Mouse (Mus musculus) CH12.LX (cell line): ENCODE measurements around the gene Csrp2. TPM values are rescaled to one million over a fixed set of nuclear protein-coding genes. Genes with fewer than 3 reads are reported as not detected.
A peak's percentile ranks its signal among the peaks of the same experiment; 100 is the strongest.

Experiments
- DNase-seq: peaks from one replicate; pipeline ENCODE4 v3.0.0-alpha.2; 2013; ENCODE audit errors: extremely low read depth
- H3K27ac ChIP-seq: 2 replicates; pipeline ENCODE4 v1.5.1; 2012; ENCODE audit warnings: low read depth, mild to moderate bottlenecking, control low read depth, moderate library complexity; ENCODE audit not compliant: insufficient read depth
- H3K27me3 ChIP-seq: replicated peaks from 2 replicates; pipeline ENCODE3; 2012; ENCODE audit warnings: inconsistent platforms
- H3K36me3 ChIP-seq, 2 experiments: replicated peaks in 1 of 2; 2 replicates each; pipeline versions ENCODE3 to v1.6.1; 2012; ENCODE audit warnings: inconsistent platforms in 1 of 2, low read length in 1 of 2, mild to moderate bottlenecking in 1 of 2, mixed read lengths in 1 of 2, moderate library complexity in 1 of 2; ENCODE audit not compliant: control insufficient read depth in 1 of 2, insufficient read depth in 1 of 2
- H3K4me1 ChIP-seq, 2 experiments: 2 replicates each; pipeline ENCODE4 v1.6.1; 2012; ENCODE audit warnings: inconsistent platforms in 1 of 2, moderate library complexity in 1 of 2; ENCODE audit not compliant: insufficient read depth in 2 of 2, control insufficient read depth in 1 of 2
- H3K4me2 ChIP-seq: 2 replicates; pipeline ENCODE4 v1.6.1; 2012; ENCODE audit warnings: low read depth, mild to moderate bottlenecking, control low read depth; ENCODE audit not compliant: poor library complexity, insufficient read depth, severe bottlenecking
- H3K4me3 ChIP-seq, 3 experiments: fragments of 150-350 bp in 1 of 3; sonication (generic) in 1 of 3; replicated peaks in 1 of 3; 2 replicates each; pipeline versions ENCODE3 to v1.5.1; 2011 to 2012; ENCODE audit warnings: low read depth in 2 of 3, low read length in 2 of 3, mild to moderate bottlenecking in 2 of 3, moderate library complexity in 2 of 3, control low read depth in 1 of 3, improper control_type of control experiment in 1 of 3, inconsistent platforms in 1 of 3, mixed read lengths in 1 of 3; ENCODE audit not compliant: poor library complexity in 1 of 3
- H3K79me2 ChIP-seq: replicated peaks from 2 replicates; pipeline ENCODE4 v1.6.1; 2012; ENCODE audit warnings: mild to moderate bottlenecking, moderate library complexity; ENCODE audit not compliant: control insufficient read depth, poor library complexity, insufficient read depth, severe bottlenecking; ENCODE audit errors: extremely low read depth
- H3K9ac ChIP-seq: 2 replicates; pipeline ENCODE4 v1.6.1; 2012; ENCODE audit warnings: low read depth, mild to moderate bottlenecking, control low read depth, moderate library complexity; ENCODE audit not compliant: insufficient read depth
- H3K9me3 ChIP-seq: replicated peaks from 2 replicates; pipeline ENCODE3; 2012; ENCODE audit warnings: low read length, inconsistent platforms, mixed read lengths
- CHD1 ChIP-seq: IDR thresholded peaks from 2 replicates; pipeline ENCODE4 v1.6.1; 2012; ENCODE audit warnings: low read depth, low read length, improper control_type of control experiment, inconsistent platforms
- CTCF ChIP-seq, 2 experiments: IDR thresholded peaks in 1 of 2; conservative IDR thresholded peaks in 1 of 2; 2 replicates each; pipeline ENCODE4 v1.5.1; 2011 to 2012; ENCODE audit warnings: low read depth in 2 of 2, low read length in 2 of 2, improper control_type of control experiment in 1 of 2, inconsistent platforms in 1 of 2, mild to moderate bottlenecking in 1 of 2, moderate library complexity in 1 of 2
- ELF1 ChIP-seq: IDR thresholded peaks from 2 replicates; pipeline ENCODE4 v1.6.1; 2014; ENCODE audit warnings: low read depth, mild to moderate bottlenecking, inconsistent platforms, low read length, improper control_type of control experiment
- EP300 ChIP-seq: IDR thresholded peaks from 2 replicates; pipeline ENCODE4 v1.6.1; 2011; ENCODE audit warnings: low read length, improper control_type of control experiment
- JUN ChIP-seq: IDR thresholded peaks from 2 replicates; pipeline ENCODE4 v1.6.1; 2011; ENCODE audit warnings: low read depth, mild to moderate bottlenecking, low read length, improper control_type of control experiment, moderate library complexity; ENCODE audit not compliant: insufficient read depth
- KAT2A ChIP-seq: IDR thresholded peaks from 2 replicates; pipeline ENCODE4 v1.6.1; 2012; ENCODE audit warnings: low read length, improper control_type of control experiment, inconsistent platforms; ENCODE audit not compliant: insufficient replicate concordance
- MEF2A ChIP-seq: IDR thresholded peaks from 2 replicates; pipeline ENCODE4 v1.6.1; 2014; ENCODE audit warnings: low read depth, mild to moderate bottlenecking, inconsistent platforms, low read length, improper control_type of control experiment, borderline replicate concordance
- MYC ChIP-seq: IDR thresholded peaks from 2 replicates; pipeline ENCODE4 v1.6.1; 2011; ENCODE audit warnings: low read depth, mild to moderate bottlenecking, improper control_type of control experiment, low read length
- SMC3 ChIP-seq: IDR thresholded peaks from 2 replicates; pipeline ENCODE4 v1.6.1; 2011; ENCODE audit warnings: low read depth, low read length, improper control_type of control experiment
- USF1 ChIP-seq: IDR thresholded peaks from 2 replicates; pipeline ENCODE4 v1.6.1; 2014; ENCODE audit warnings: low read depth, mild to moderate bottlenecking, inconsistent platforms, low read length, improper control_type of control experiment
- ZNF384 ChIP-seq: IDR thresholded peaks from 2 replicates; pipeline ENCODE4 v1.6.1; 2012; ENCODE audit warnings: low read depth, low read length, improper control_type of control experiment, inconsistent platforms
- dilution Hi-C: fragments of 300-500 bp; cut with MboI; formaldehyde crosslinking; loops from 2 replicates; pipeline ENCODE4 v1.14.3; 2020; ENCODE audit warnings: low sequenced_read_pairs; ENCODE audit not compliant: extremely low pct_unique_long_range_greater_than_20kb, extremely low pct_ligation_motif_present
- in situ Hi-C: fragments of 300-500 bp; cut with MboI; formaldehyde crosslinking; loops from 3 replicates; pipeline ENCODE4 v1.14.3; 2019; ENCODE audit warnings: low sequenced_read_pairs, low pct_ligation_motif_present, low pct_unique_long_range_greater_than_20kb, mixed read lengths
- polyA plus RNA-seq: library from polyadenylated mRNA; unstranded; fragments of >175 nt; gene quantifications from 2 replicates; pipeline ENCODE4 v1.2.1, GENCODE M21; 2012; ENCODE audit warnings: low read depth; ENCODE audit not compliant: insufficient read length
- total RNA-seq, 2 experiments: library from RNA; depleted of rRNA; stranded (reverse); fragments of 300-350 nt in 1 of 2; fragments of >200 nt in 1 of 2; gene quantifications; 2 replicates each; pipeline ENCODE4 v1.2.3; 2012 to 2014

Csrp2 gene
- total and polyA plus RNA-seq, 3 experiments, result 0.82 to 1.3 (median 0.87) TPM

GRCm38 (mm10) chr10:110933584-110933983 is 14.0 kb downstream of the Csrp2 start:
- Histone ChIP-seq H3K79me2 (no peaks in the 10 kb centered on the region), H3K27ac (no peak overlapping the region), H3K27me3 (no peaks in the 10 kb centered on the region), H3K36me3 (no peaks in the 10 kb centered on the region)
- TF ChIP-seq EP300 (no peak), ZNF384 (peak; percentile 25; the same call in 1 of the 2 replicates), KAT2A (no peak)
- TF ChIP-seq, all 38 proteins: peak for 1
- no peaks in the 10 kb centered on the region for H3K9me3 ChIP-seq
- H3K4me2 ChIP-seq, result no peak overlapping the region
- in situ Hi-C loops (no loop called here), dilution Hi-C loops (no loop called here)
- no peaks in the 10 kb centered on the region for H3K4me1 ChIP-seq
- no peak overlapping the region for H3K9ac ChIP-seq
- DNase-seq, result no peak
- H3K4me3 ChIP-seq, result no peak overlapping the region

GRCm38 (mm10) chr10:110935081-110935480 is 15.5 kb downstream of the Csrp2 start:
- dilution Hi-C loops, result no loop called here

DNA sequence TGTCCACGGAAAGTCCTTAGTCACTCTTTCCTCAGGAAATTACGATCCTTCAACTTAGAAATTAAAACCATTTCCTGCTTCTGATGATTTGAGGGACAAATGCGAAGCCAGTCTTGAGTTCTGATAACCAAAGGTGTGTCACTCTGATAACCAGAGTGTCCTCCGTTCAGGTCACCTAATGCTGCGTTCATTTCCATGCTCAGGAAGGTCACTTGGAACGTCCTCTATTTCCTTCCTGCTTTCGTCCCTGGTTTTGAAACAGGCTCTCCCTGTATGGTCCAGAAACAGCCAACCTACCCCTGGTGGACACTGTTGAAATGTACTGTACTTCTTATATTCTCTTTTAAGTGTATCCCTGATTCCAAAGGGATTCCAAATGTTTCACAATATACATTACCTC is 16.1 kb downstream of the Csrp2 start:
- peaks cover 0 to 7% of the 10 kb centered on the region in 2 experiments; a peak in 2 of 4 replicates for H3K4me1 ChIP-seq
- TF ChIP-seq CHD1, result no peak
- TF ChIP-seq MYC, result no peak
- no peak for TF ChIP-seq MEF2A
- TF ChIP-seq USF1, result no peak
- no peak for TF ChIP-seq SMC3
- no peak for TF ChIP-seq JUN
- TF ChIP-seq ELF1, result no peak
- no peak overlapping the region for H3K27ac ChIP-seq
- dilution Hi-C loops (no loop called here), in situ Hi-C loops (no loop called here)
- no peak overlapping the region for H3K9ac ChIP-seq
- no peaks in the 10 kb centered on the region for H3K9me3 ChIP-seq
- no peak overlapping the region for H3K4me2 ChIP-seq
- no peak overlapping the region for H3K4me3 ChIP-seq
- DNase-seq, result no peak
- no peaks in the 10 kb centered on the region for H3K27me3 ChIP-seq
- no peaks in the 10 kb centered on the region for H3K79me2 ChIP-seq
- no peaks in the 10 kb centered on the region for H3K36me3 ChIP-seq

More at GRCm38 (mm10) chr10:110935081-110935480, 15.5 kb downstream of the Csrp2 start:
- no peak overlapping the region for H3K27ac ChIP-seq
- H3K4me2 ChIP-seq, result no peak overlapping the region
- H3K79me2 ChIP-seq, result no peaks in the 10 kb centered on the region
- no peak overlapping the region for H3K4me3 ChIP-seq
- peaks cover 0 to 5% of the 10 kb centered on the region in 2 experiments; a peak in 2 of 4 replicates for H3K4me1 ChIP-seq
- no peaks in the 10 kb centered on the region for H3K9me3 ChIP-seq
- DNase-seq, result no peak
- H3K36me3 ChIP-seq, result no peaks in the 10 kb centered on the region
- in situ Hi-C loops, result no loop called here
- no peaks in the 10 kb centered on the region for H3K27me3 ChIP-seq
- H3K9ac ChIP-seq, result no peak overlapping the region
- no peak for TF ChIP-seq CTCF (conservative IDR thresholded peaks at IDR 0.05 in 1 of 2, IDR thresholded peaks at IDR 0.05 in 1 of 2; ENCODE audit: low read depth in 2 of 2, low read length in 2 of 2)
- TF ChIP-seq EP300, result no peak
